Mouse (Mus musculus) heart, postnatal 4 days (tissue): ENCODE measurements around the gene Atcay. TPM values are rescaled to one million over a fixed set of nuclear protein-coding genes. Genes with fewer than 3 reads are reported as not detected.

Source experiments
- microRNA-seq, 2 experiments: library from miRNA; unstranded; fragments of <30 nt; microRNA quantifications; one replicate each; pipeline ENCODE4 v1.2.0; 2021 to 2022
- total RNA-seq, 2 experiments: library from RNA; stranded (reverse); gene quantifications; 2 replicates each; pipeline ENCODE4 v1.2.3; 2021

Atcay gene
- total RNA-seq, 2 experiments from 2014 or later, result 0.23 to 0.24 TPM

Small RNAs within 50 kb of the gene (microRNA-seq; reads per million reads assigned to microRNA genes)
- 22.5 to 23.9 reads per million in 2 experiments for gene Mir3057

Other genes starting within 250 kb of the Atcay start
- gene Gng7, start 215.9 kb downstream of the Atcay start, total RNA-seq, result under 1 TPM; 0.38 to 0.47 TPM
- gene Diras1, start 205.2 kb downstream of the Atcay start, total RNA-seq, result not detected
- gene Slc39a3, start 193.4 kb downstream of the Atcay start, total RNA-seq, result 1 to 10 TPM; 7.6 to 7.8 TPM
- 100 to 1,000 TPM; 102 to 103 TPM for gene Sgta, start 170.7 kb downstream of the Atcay start, total RNA-seq
- gene Thop1, start 160.8 kb downstream of the Atcay start, total RNA-seq, result 10 to 100 TPM; 14.5 to 15.5 TPM
- 1 to 10 TPM; 1.8 to 2.3 TPM for gene Creb3l3, start 132.0 kb downstream of the Atcay start, total RNA-seq
- gene Map2k2, start 124.9 kb downstream of the Atcay start, total RNA-seq, result 100 to 1,000 TPM; 134 to 141 TPM
- 10 to 100 TPM; 37.0 to 43.0 TPM for gene Zbtb7a, start 95.6 kb downstream of the Atcay start, total RNA-seq
- gene Pias4, start 62.9 kb downstream of the Atcay start, total RNA-seq, result 10 to 100 TPM; 17.5 to 18.6 TPM
- gene Eef2, start 54.2 kb downstream of the Atcay start, total RNA-seq, result 1,000 to 10,000 TPM; 1,326 to 1,351 TPM
- gene Dapk3, start 47.8 kb downstream of the Atcay start, total RNA-seq, result 10 to 100 TPM; 41.9 to 45.7 TPM
- gene 4930442H23Rik, start 47.0 kb downstream of the Atcay start, total RNA-seq, result not detected
- gene Nmrk2, start 28.8 kb downstream of the Atcay start, total RNA-seq, result 10 to 100 TPM; 44.1 to 74.9 TPM
- gene Zfr2, start 2.3 kb upstream of the Atcay start, total RNA-seq, result 1 to 10 TPM; 4.2 to 5.5 TPM
- gene Matk, start 22.1 kb upstream of the Atcay start, total RNA-seq, result under 1 TPM; 0.21 to 0.56 TPM
- gene Mrpl54, start 36.1 kb upstream of the Atcay start, total RNA-seq, result 100 to 1,000 TPM; 118 to 125 TPM
- 10 to 100 TPM; 49.0 to 53.0 TPM for gene Apba3, start 36.1 kb upstream of the Atcay start, total RNA-seq
- gene Tjp3, start 60.7 kb upstream of the Atcay start, total RNA-seq, result under 1 TPM in 1 of 2 experiments, not detected in 1; 0.50 TPM
- 10 to 100 TPM; 52.0 to 55.4 TPM for gene Pip5k1c, start 62.1 kb upstream of the Atcay start, total RNA-seq
- 10 to 100 TPM; 20.7 to 21.0 TPM for gene Cactin, start 90.3 kb upstream of the Atcay start, total RNA-seq
- 1 to 10 TPM; 5.5 to 5.6 TPM for gene Tbxa2r, start 97.9 kb upstream of the Atcay start, total RNA-seq
- 1 to 10 TPM; 2.2 to 3.3 TPM for gene Gipc3, start 112.4 kb upstream of the Atcay start, total RNA-seq
- gene Hmg20b, start 119.6 kb upstream of the Atcay start, total RNA-seq, result 100 to 1,000 TPM; 107 to 113 TPM
- 10 to 100 TPM; 12.1 to 13.5 TPM for gene Mfsd12, start 126.7 kb upstream of the Atcay start, total RNA-seq
- gene 4930404N11Rik, start 135.0 kb upstream of the Atcay start, total RNA-seq, result 1 to 10 TPM in 1 of 2 experiments, under 1 TPM in 1; 0.63 to 2.0 TPM
- gene Fzr1, start 147.7 kb upstream of the Atcay start, total RNA-seq, result 10 to 100 TPM; 55.4 to 56.8 TPM
- gene Dohh, start 153.6 kb upstream of the Atcay start, total RNA-seq, result 10 to 100 TPM; 52.9 to 55.9 TPM
- under 1 TPM; 0.55 to 0.70 TPM for gene Gm48551, start 153.6 kb upstream of the Atcay start, total RNA-seq
- under 1 TPM; 0.72 to 0.98 TPM for gene Gm48552, start 158.2 kb upstream of the Atcay start, total RNA-seq
- 1 to 10 TPM; 1.9 to 2.4 TPM for gene Smim24, start 162.2 kb upstream of the Atcay start, total RNA-seq
- gene Nfic, start 224.8 kb upstream of the Atcay start, total RNA-seq, result 100 to 1,000 TPM; 125 to 130 TPM